Mouse (Mus musculus) kidney, postnatal 10 days (tissue): Measurements from ENCODE around the gene Olfr418.
"Not testable (repeated sequence)": the region's sequence is repeated elsewhere in the genome, so short reads cannot be mapped to it uniquely, and the experiment has no call there.

Source experiments
- DNase-seq: peaks from one replicate; pipeline ENCODE4 v3.0.0; 2021; ENCODE audit warnings: mixed read lengths

Gene Olfr418

GRCm38 (mm10) chr1:173265701-173266100 is at the start of gene Olfr418:
Gene Olfr418 (plus strand): TSS chr1:173266001.
- DNase-seq: no peak

- DNase-seq: no peak
Observed at GRCm38 (mm10) chr1:173216481-173216880, 49.3 kb upstream of the Olfr418 start.

GRCm38 (mm10) chr1:173227081-173227480 is 38.7 kb upstream of the Olfr418 start, which contains the start of gene Fcer1a:
Gene Fcer1a (minus strand): TSS chr1:173227214.
- no peak for DNase-seq

GRCm38 (mm10) chr1:173237004-173237403 is 28.8 kb upstream of the Olfr418 start:
- not testable (repeated sequence) for DNase-seq

GRCm38 (mm10) chr1:173249888-173250287 is 15.9 kb upstream of the Olfr418 start:
- DNase-seq: no peak

- no peak for DNase-seq
Observed at GRCm38 (mm10) chr1:173277677-173278076, 11.9 kb downstream of the Olfr418 start, which contains the start of gene Mptx2. Gene Mptx2 (minus strand): TSS chr1:173277777.

- DNase-seq: not testable (repeated sequence)
Observed at GRCm38 (mm10) chr1:173302795-173303194, 37.0 kb downstream of the Olfr418 start.

- DNase-seq: not testable (repeated sequence)
Observed at GRCm38 (mm10) chr1:173313535-173314050, 47.8 kb downstream of the Olfr418 start.

- DNase-seq: no peak
Observed at GRCm38 (mm10) chr1:173315725-173316124, 49.9 kb downstream of the Olfr418 start.

GRCm38 (mm10) chr1:173317925-173318477 is 52.2 kb downstream of the Olfr418 start:
- DNase-seq: no peak

GRCm38 (mm10) chr1:173321593-173322248 is 55.9 kb downstream of the Olfr418 start:
- DNase-seq: no peak

- DNase-seq: no peak
Observed at GRCm38 (mm10) chr1:173322249-173322627, 56.4 kb downstream of the Olfr418 start.
